Mouse (Mus musculus) forebrain, embryonic 14.5 days (tissue): Measurements from ENCODE around the gene Ephb2. TPM values are rescaled to one million over a fixed set of nuclear protein-coding genes. Genes with fewer than 3 reads are reported as not detected.

Source experiments
- ATAC-seq: fragments of 200-750 bp; cut with Nextera tagmentation; 2 replicates; pipeline ENCODE4 v1.8.0; 2017; ENCODE audit warnings: mild to moderate bottlenecking, moderate library complexity
- DNase-seq: peaks from one replicate; pipeline ENCODE4 v3.0.0-alpha.2; 2015; ENCODE audit warnings: low spot score
- H3K27ac ChIP-seq: fragments of 300-500 bp; sonication (generic); 2 replicates; pipeline ENCODE4 v1.5.1; 2014; ENCODE audit warnings: low read depth, mild to moderate bottlenecking, control low read depth, low read length, moderate library complexity
- H3K27me3 ChIP-seq: fragments of 300-500 bp; sonication (generic); replicated peaks from 2 replicates; pipeline ENCODE4 v1.6.1; 2014; ENCODE audit warnings: low read length, control low read depth, mixed read lengths; ENCODE audit not compliant: control insufficient read depth, insufficient read depth
- H3K36me3 ChIP-seq: fragments of 300-500 bp; sonication (generic); 2 replicates; pipeline ENCODE4 v1.6.1; 2014; ENCODE audit warnings: low read length, control low read depth; ENCODE audit not compliant: control insufficient read depth, insufficient read depth
- H3K4me1 ChIP-seq: fragments of 300-500 bp; sonication (generic); 2 replicates; pipeline ENCODE4 v1.6.1; 2014; ENCODE audit warnings: antibody characterized with exemption, low read length, control low read depth; ENCODE audit not compliant: control insufficient read depth, insufficient read depth
- H3K4me2 ChIP-seq: fragments of 300-500 bp; sonication (generic); 2 replicates; pipeline ENCODE4 v1.6.1; 2014; ENCODE audit warnings: mild to moderate bottlenecking, control low read depth, low read length
- H3K4me3 ChIP-seq: fragments of 300-500 bp; sonication (generic); 2 replicates; pipeline ENCODE4 v1.5.1; 2014; ENCODE audit warnings: low read depth, low read length, control low read depth
- H3K9ac ChIP-seq: fragments of 300-500 bp; sonication (generic); 2 replicates; pipeline ENCODE4 v1.6.1; 2014; ENCODE audit warnings: mild to moderate bottlenecking, low read length, control low read depth, moderate library complexity
- H3K9me3 ChIP-seq: fragments of 300-500 bp; sonication (generic); replicated peaks from 2 replicates; pipeline ENCODE4 v1.6.1; 2016; ENCODE audit warnings: low read length, control low read depth, mixed read lengths; ENCODE audit not compliant: control insufficient read depth
- WGBS: fragments of 180-500 bp; shearing (Covaris S2); extraction: QIAGEN DNeasy Blood & Tissue Kit; methylation state at CpG from one replicate; pipeline ENCODE4 v1.1.7; 2014; 5-methylcytosine and 5-hydroxymethylcytosine counted together
- polyA plus RNA-seq: library from polyadenylated mRNA; unstranded; fragments of >200 nt; fragmentation: Nextera tagmentation; extraction: Ambion mirVana; gene quantifications from 2 replicates; pipeline ENCODE4 v1.2.1, GENCODE M21; 2014

Ephb2 gene
- polyA plus RNA-seq, 1 experiment from 2014 or later = 9.3 TPM

DNA sequence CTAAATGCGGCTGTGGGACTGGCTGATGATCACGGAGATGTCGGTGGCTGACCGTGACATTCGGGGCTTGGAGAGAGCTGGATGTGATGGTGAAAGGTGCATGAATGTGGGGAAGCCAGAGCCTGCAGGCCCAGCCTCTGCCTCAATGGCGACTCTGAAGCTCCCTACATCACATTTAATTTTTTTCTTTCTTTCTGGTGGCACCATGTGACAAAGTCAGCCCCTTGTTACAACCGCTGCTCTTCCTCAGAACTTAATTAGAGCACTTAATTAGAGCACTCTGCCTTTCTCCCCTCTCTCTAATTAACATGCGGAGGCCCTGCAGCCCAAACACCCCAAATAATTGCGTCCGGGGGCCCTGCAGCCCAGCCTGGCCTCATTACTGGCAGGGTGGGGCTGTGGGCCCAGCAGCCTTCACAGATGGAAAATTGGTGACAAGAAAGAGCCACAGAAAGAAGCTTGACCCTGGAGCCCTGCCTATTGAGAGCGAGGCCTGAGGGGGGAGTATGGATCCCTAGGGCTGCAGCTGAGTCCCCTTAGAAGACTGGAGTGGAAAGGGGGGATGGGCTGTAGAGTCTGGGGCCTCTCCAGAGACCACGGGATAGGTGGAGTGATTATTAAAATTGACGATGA, 62.7 kb downstream of the Ephb2 start:
- Histone ChIP-seq H3K9me3 (no peaks in the 10 kb centered on the region), H3K36me3 (peaks cover 22% of the 10 kb centered on the region), H3K27ac (peak overlapping the region; percentile 76), H3K4me3 (no peak overlapping the region), H3K4me1 (peaks cover 28% of the 10 kb centered on the region), H3K27me3 (no peaks in the 10 kb centered on the region), H3K9ac (no peak overlapping the region), H3K4me2 (peak overlapping the region; percentile 8; the same call in 1 of the 2 replicates)
- ATAC-seq (peak; percentile 92), DNase-seq (peak; percentile 91)
- WGBS = 3% methylated on average over 13 of the region's 13 CpGs

DNA sequence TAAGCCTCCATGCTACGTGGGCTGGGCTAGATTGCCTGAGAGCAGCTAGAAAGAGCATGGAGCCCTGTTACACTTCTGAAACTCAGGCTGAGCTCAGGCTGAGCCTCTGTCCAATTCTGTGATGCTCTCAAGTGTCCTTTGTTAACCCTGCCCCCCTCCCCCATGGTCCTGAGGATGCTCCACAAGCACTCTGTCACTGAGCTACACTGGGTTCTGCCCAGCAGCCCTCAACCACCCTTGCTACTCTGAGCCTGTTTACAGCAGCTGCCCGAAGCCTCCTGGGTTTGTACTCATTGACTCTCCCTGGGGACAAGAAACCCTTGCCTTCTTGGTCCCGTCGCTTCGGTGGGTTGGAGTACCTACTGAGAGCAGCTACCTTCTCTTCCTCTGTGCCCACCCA, 63.5 kb downstream of the Ephb2 start:
- H3K9me3 ChIP-seq = no peaks in the 10 kb centered on the region
- no peak overlapping the region for H3K4me3 ChIP-seq
- H3K4me2 ChIP-seq = 0 out of 2 replicates have a peak overlapping the region, but pooled peaks have one; percentile 8
- ATAC-seq (0 out of 2 replicates have a peak, but pooled peaks have one; percentile 16), DNase-seq (no peak)
- no peaks in the 10 kb centered on the region for H3K27me3 ChIP-seq
- H3K36me3 ChIP-seq = peaks cover 25% of the 10 kb centered on the region
- 40% methylated on average over 5 of the region's 5 CpGs for WGBS
- no peak overlapping the region for H3K9ac ChIP-seq
- H3K4me1 ChIP-seq = peaks cover 28% of the 10 kb centered on the region
- H3K27ac ChIP-seq = peak overlapping the region; percentile 76; the same call in 1 of the 2 replicates

DNA sequence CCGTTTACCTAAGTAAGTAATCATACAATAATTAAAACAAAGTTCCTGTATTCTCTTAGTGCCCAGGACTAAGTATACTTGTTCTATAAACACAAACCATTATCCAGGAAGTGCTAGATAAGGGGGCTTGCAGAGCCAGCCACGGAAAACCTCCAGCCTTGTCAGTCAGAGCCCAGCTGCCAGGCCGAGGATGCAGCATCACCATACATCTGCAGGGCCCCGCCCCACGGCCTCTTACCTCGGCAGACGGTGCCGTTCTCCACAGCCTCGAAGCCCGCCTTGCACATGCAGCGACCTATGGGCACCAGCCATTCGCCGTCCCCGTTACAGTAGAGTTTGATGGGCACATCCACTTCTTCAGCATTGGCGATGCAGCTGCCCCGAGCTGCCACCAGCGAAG, 65.1 kb downstream of the Ephb2 start:
- no peak for ATAC-seq
- no peak for DNase-seq
- no peaks in the 10 kb centered on the region for H3K9me3 ChIP-seq
- H3K4me1 ChIP-seq = peaks cover 20% of the 10 kb centered on the region
- no peaks in the 10 kb centered on the region for H3K27me3 ChIP-seq
- 92% methylated on average over 17 of the region's 17 CpGs for WGBS
- no peak overlapping the region for H3K9ac ChIP-seq
- no peak overlapping the region for H3K27ac ChIP-seq
- H3K4me2 ChIP-seq = no peak overlapping the region
- no peak overlapping the region for H3K4me3 ChIP-seq
- H3K36me3 ChIP-seq = peaks cover 25% of the 10 kb centered on the region

DNA sequence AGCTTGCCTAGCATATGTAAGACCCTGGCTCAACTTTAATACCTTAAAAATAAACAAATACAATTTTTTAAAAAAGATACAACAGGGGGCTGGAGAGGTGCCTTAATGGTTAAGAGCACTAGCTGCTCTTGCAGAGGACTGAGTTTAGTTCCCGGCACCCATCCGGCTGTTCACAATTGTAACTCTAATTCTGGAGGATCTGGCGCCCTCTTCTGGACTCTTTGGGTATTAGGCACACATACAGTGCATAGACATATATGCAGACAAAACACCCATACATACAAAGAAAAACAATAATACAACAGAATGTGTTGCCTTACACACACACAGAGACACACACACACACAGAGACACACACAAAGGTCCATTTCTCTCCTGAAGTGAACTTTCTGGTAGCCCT, 67.3 kb downstream of the Ephb2 start:
- DNase-seq = no peak
- Histone ChIP-seq H3K9ac (no peak overlapping the region), H3K4me1 (peaks cover 16% of the 10 kb centered on the region), H3K36me3 (peaks cover 25% of the 10 kb centered on the region), H3K4me2 (no peak overlapping the region), H3K9me3 (no peaks in the 10 kb centered on the region), H3K27me3 (no peaks in the 10 kb centered on the region), H3K4me3 (no peak overlapping the region), H3K27ac (no peak overlapping the region)
- no peak for ATAC-seq
- WGBS = 95% methylated on average over 3 of the region's 3 CpGs

DNA sequence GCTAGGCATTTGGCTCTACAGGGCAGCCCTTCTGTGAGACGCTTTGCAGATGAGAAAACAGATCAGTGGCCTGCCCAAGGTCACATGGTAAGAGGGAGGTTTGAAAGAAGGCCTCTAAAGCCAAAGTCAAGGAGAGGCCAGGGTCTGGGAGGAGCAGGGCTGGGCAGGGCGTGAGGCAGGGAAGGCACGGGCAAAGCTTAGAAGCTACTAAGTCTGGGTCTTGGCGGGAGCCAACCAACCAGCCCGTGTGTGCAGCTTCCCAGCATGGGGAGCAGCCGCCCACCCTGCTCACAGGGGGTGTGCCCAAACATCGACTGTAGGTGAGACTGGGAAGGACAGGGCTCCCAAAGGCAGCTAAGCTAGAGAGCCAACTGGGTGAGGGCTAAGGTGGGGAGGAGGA, 70.7 kb downstream of the Ephb2 start:
- Histone ChIP-seq H3K27me3 (no peaks in the 10 kb centered on the region), H3K4me2 (no peak overlapping the region), H3K36me3 (peaks cover 11% of the 10 kb centered on the region), H3K4me3 (no peak overlapping the region), H3K4me1 (peaks cover 10% of the 10 kb centered on the region), H3K9me3 (no peaks in the 10 kb centered on the region), H3K9ac (no peak overlapping the region), H3K27ac (no peak overlapping the region)
- 72% methylated on average over 7 of the region's 7 CpGs for WGBS
- no peak for DNase-seq
- ATAC-seq = no peak

DNA sequence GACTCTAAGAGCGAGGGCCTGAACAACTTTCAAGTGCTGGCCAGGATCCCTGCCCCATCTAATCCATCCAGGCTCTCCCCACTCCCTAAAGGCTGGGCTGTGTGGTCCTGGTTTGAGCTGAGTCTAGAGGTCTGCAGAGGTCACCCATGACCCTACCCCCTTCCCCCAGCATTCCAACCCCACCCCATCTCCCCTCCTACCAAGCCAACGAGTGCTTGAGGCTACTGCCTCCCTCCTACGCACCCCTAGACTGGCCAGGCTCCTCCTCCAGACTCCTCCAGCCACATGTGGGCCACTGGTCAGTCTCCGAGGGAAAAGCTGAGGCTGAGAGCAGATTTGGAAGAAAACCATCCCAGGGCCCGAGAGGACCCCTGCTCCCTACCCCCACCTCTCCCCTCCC, 72.4 kb downstream of the Ephb2 start:
- Histone ChIP-seq H3K9ac (no peak overlapping the region), H3K27me3 (no peaks in the 10 kb centered on the region), H3K4me1 (peaks cover 10% of the 10 kb centered on the region), H3K4me3 (no peak overlapping the region), H3K27ac (no peak overlapping the region), H3K9me3 (no peaks in the 10 kb centered on the region), H3K36me3 (peaks cover 7% of the 10 kb centered on the region; the same call in 1 of the 2 replicates), H3K4me2 (no peak overlapping the region)
- ATAC-seq (no peak), DNase-seq (no peak)
- WGBS = 48% methylated on average over 5 of the region's 5 CpGs

DNA sequence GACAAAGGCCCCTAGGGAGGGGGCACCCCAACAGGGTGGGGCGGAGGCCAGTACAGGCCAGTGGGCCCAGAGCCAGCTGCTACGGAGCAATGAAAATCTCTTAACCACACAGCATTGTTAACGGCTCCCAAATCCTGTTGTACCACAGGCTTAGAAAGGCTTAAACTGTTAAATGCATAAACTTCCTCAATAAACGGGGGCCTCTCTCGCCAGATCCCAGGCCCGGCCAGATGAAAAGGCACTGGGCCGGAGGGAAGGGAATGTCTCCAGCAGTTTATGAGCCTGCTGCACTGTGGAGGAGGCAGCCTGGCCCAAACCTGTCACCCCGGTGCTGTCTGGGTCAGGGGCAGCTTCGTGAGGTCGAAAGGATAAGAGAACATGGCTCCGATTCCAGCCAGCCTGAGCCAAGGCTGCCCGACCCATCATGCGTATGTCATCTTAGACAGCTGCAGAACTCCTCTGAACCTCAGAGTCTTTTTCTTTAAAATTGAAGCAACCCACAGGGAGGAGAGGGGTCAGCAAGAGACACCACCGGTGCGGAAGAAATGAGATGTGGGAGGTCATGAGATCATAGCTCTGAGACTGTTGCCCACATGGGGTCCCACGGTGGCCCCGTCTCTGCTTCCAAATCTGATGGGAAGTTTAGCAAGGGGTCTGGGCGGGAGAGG, 73.9 kb downstream of the Ephb2 start:
- ATAC-seq (no peak; the same call in 1 of the 2 replicates), DNase-seq (no peak)
- H3K27ac ChIP-seq = peak overlapping the region; percentile 48; the same call in 1 of the 2 replicates
- H3K4me3 ChIP-seq = no peak overlapping the region
- no peak overlapping the region for H3K4me2 ChIP-seq
- H3K9ac ChIP-seq = no peak overlapping the region
- no peaks in the 10 kb centered on the region for H3K9me3 ChIP-seq
- H3K27me3 ChIP-seq = no peaks in the 10 kb centered on the region
- peaks cover 22% of the 10 kb centered on the region for H3K4me1 ChIP-seq
- 20% methylated on average over 18 of the region's 18 CpGs for WGBS
- peaks cover 4% of the 10 kb centered on the region; the same call in 1 of the 2 replicates for H3K36me3 ChIP-seq

DNA sequence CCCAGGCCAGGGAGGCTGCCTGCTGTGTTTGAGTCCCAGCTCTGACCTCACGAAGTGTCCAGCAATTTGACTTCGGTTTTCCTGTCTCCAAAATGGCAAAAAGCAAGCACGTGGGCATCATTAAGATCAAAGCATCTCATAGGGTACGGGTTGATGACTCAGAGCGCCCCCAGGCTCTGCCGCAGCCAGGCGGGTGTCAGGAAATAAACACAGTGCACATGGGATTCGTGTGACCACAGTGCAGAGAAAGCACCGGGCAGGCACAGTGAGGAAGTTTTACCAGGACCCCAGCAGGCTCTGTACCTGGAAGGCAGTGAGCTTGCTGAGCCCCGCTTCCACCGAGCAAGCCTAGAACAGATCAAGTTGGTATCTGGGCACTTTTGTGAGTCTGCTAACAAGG, 74.9 kb downstream of the Ephb2 start:
- no peak for DNase-seq
- ATAC-seq = no peak
- Histone ChIP-seq H3K9me3 (no peaks in the 10 kb centered on the region), H3K27ac (no peak overlapping the region), H3K9ac (no peak overlapping the region), H3K4me1 (peaks cover 31% of the 10 kb centered on the region), H3K4me2 (no peak overlapping the region), H3K27me3 (no peaks in the 10 kb centered on the region), H3K4me3 (no peak overlapping the region), H3K36me3 (peaks cover 4% of the 10 kb centered on the region; the same call in 1 of the 2 replicates)
- WGBS = 70% methylated on average over 11 of the region's 11 CpGs

DNA sequence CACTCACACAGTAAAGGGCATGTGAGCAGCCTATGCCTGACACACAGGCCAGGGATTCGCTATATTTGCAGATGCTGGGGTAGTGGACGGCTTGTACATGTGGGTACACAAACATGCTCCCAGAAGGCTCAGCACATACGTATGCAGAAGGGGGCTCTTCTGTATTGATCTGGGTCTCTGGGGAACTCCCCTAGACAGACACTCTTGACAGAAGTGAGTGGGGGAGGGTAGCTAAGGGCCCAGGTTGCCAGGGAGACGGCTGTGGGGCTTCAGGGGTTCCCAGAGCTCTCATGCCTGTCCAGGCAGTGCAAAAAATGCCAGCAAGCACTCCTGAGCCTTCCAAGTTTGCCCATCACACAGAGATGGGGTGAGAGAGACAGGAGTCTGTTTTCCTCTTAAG, 78.7 kb downstream of the Ephb2 start:
- H3K27me3 ChIP-seq = no peaks in the 10 kb centered on the region
- 0 out of 2 replicates have a peak overlapping the region, but pooled peaks have one; percentile 9 for H3K4me2 ChIP-seq
- WGBS = 33% methylated on average over 4 of the region's 4 CpGs
- no peak for ATAC-seq
- H3K4me3 ChIP-seq = no peak overlapping the region
- H3K36me3 ChIP-seq = peaks cover 4% of the 10 kb centered on the region; the same call in 1 of the 2 replicates
- peaks cover 46% of the 10 kb centered on the region for H3K4me1 ChIP-seq
- DNase-seq = peak; percentile 52
- H3K27ac ChIP-seq = peak overlapping the region; percentile 84
- H3K9me3 ChIP-seq = no peaks in the 10 kb centered on the region
- H3K9ac ChIP-seq = peak overlapping the region; percentile 47
